Mouse (Mus musculus): ENCODE results near the gene Nit1. TPM values are rescaled to one million over a fixed set of nuclear protein-coding genes. Genes with fewer than 3 reads are reported as not detected.
A peak's percentile ranks its signal among the peaks of the same experiment; 100 is the strongest.

Nit1 gene
- polyA plus RNA-seq, 1 experiment from 2014 or later = 51.3 TPM

DNA sequence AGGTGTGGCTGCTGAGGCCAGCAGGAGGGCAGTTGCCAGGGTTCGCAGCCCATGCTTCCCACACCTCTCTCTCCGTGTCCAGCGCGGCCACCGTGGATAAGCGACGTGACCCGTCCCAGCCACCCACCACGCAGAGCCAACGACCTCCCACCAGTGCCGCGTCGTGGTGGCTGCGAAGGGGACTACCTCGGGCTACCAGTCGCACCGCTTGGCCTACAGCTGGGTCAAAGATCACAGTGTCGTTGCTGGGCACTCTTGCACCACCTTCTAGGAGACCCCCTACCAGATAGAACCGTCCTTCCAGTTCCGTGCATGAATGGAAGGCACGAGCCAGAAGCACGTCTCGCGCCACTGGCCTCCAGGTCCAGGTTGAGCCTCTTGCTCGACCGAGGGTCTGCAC is 14.8 kb upstream of the Nit1 start:
- peak overlapping the region; percentile 83 for H3K4me2 ChIP-seq (ENCODE audit: low read depth, low read length)
- H3K27me3 ChIP-seq (ENCODE audit: control insufficient read depth, insufficient read depth, low read length) = no peaks in the 10 kb centered on the region
- WGBS = 8% methylated on average over 26 of the region's 26 CpGs
- H3K9me3 ChIP-seq (replicated peaks; ENCODE audit: control insufficient read depth, low read length) = no peaks in the 10 kb centered on the region
- peak overlapping the region; percentile 60 for H3K4me3 ChIP-seq (replicated peaks; ENCODE audit: low read length)
- H3K9ac ChIP-seq (ENCODE audit: low read length) = peak overlapping the region; percentile 74
- no peaks in the 10 kb centered on the region; the same call in 1 of the 2 replicates for H3K36me3 ChIP-seq (ENCODE audit: control insufficient read depth, insufficient read depth, low read length)
- peak; percentile 8 for ATAC-seq (ENCODE audit: insufficient read depth, low FRiP score)
- H3K27ac ChIP-seq (ENCODE audit: low read length) = no peak overlapping the region
- 0 out of 2 replicates have a peak, but pooled peaks cover 12% of the 10 kb centered on the region for H3K4me1 ChIP-seq (ENCODE audit: control insufficient read depth, insufficient read depth, low read length)

DNA sequence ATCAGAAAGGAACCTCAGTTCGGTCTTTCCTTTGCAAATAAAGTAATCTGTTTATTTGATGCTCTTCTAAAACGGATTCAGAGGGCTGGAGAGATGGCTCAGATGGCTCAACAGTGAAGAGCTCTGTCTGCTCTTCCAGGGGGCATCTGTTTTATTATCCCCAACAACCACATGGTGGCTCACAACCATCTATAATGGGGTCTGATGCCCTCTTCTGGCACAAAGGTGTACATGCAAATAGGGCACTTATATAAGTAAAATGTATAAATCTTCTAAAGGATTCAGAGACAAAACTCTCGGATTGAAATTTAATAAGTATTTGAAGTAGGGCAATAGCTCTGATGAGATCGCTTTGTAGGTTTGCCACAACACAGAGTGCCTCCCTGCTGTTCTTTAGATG is 13.0 kb upstream of the Nit1 start:
- H3K9ac ChIP-seq (ENCODE audit: low read length) = no peak overlapping the region
- 69% methylated on average over 4 of the region's 4 CpGs for WGBS
- no peaks in the 10 kb centered on the region for H3K9me3 ChIP-seq (replicated peaks; ENCODE audit: control insufficient read depth, low read length)
- no peak overlapping the region for H3K4me2 ChIP-seq (ENCODE audit: low read depth, low read length)
- no peak overlapping the region for H3K27ac ChIP-seq (ENCODE audit: low read length)
- H3K36me3 ChIP-seq (ENCODE audit: control insufficient read depth, insufficient read depth, low read length) = no peaks in the 10 kb centered on the region; the same call in 1 of the 2 replicates
- H3K4me3 ChIP-seq (replicated peaks; ENCODE audit: low read length) = no peak overlapping the region
- no peaks in the 10 kb centered on the region for H3K27me3 ChIP-seq (ENCODE audit: control insufficient read depth, insufficient read depth, low read length)
- no peak for ATAC-seq (ENCODE audit: insufficient read depth, low FRiP score)
- H3K4me1 ChIP-seq (ENCODE audit: control insufficient read depth, insufficient read depth, low read length) = 0 out of 2 replicates have a peak, but pooled peaks cover 12% of the 10 kb centered on the region

DNA sequence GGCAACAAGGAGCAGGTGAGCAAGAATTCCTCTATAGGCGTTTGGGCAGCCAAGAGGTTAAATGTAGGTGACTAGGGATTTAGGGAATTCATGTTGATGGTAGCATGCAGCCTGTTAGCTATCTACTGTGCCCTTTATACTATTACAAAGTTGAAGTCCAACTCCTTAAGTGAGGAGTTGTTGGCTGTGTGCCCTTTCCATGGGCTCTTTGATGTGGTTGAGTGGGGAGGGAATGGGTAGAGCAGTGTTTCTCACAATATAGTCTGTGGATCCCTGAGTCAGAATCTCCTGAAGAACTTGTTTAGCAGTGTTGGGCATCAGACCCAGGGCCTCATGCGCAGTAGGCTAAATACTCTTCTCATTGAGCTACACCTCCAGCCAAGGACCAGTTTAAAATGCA is 11.4 kb upstream of the Nit1 start:
- no peaks in the 10 kb centered on the region; the same call in 1 of the 2 replicates for H3K36me3 ChIP-seq (ENCODE audit: control insufficient read depth, insufficient read depth, low read length)
- no peak overlapping the region for H3K27ac ChIP-seq (ENCODE audit: low read length)
- H3K27me3 ChIP-seq (ENCODE audit: control insufficient read depth, insufficient read depth, low read length) = no peaks in the 10 kb centered on the region
- H3K9ac ChIP-seq (ENCODE audit: low read length) = no peak overlapping the region
- 0 out of 2 replicates have a peak, but pooled peaks cover 12% of the 10 kb centered on the region for H3K4me1 ChIP-seq (ENCODE audit: control insufficient read depth, insufficient read depth, low read length)
- no peak for ATAC-seq (ENCODE audit: insufficient read depth, low FRiP score)
- no peaks in the 10 kb centered on the region for H3K9me3 ChIP-seq (replicated peaks; ENCODE audit: control insufficient read depth, low read length)
- WGBS = 86% methylated on average over 2 of the region's 2 CpGs
- H3K4me2 ChIP-seq (ENCODE audit: low read depth, low read length) = no peak overlapping the region
- no peak overlapping the region for H3K4me3 ChIP-seq (replicated peaks; ENCODE audit: low read length)

DNA sequence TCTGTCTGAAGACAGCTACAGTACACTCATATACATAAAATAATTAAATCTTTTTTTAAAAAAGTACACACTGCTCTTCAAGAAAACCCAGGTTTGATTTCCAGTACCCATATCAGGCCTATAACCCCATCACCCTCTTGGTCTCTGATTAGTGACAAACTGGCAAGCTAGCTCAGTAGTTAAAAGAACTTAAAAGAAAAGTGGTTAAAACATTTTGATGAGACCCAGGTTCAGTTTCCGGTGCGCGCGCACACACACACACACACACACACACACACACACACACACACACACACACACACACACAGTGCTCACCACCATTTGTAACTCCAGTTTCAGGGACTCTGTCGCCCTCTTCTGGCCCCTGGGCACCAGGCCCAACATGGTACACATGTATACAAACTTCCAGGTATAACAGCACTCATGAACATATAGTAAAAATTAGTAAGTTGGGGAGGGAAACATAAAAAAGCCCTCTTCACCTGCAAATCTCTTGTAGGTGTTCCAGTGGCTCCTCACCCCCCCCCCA is 10.4 kb upstream of the Nit1 start:
- Histone ChIP-seq H3K27me3 (ENCODE audit: control insufficient read depth, insufficient read depth, low read length) (no peaks in the 10 kb centered on the region), H3K27ac (ENCODE audit: low read length) (no peak overlapping the region), H3K4me2 (ENCODE audit: low read depth, low read length) (no peak overlapping the region), H3K4me3 (replicated peaks; ENCODE audit: low read length) (no peak overlapping the region), H3K36me3 (ENCODE audit: control insufficient read depth, insufficient read depth, low read length) (no peaks in the 10 kb centered on the region; the same call in 1 of the 2 replicates), H3K9ac (ENCODE audit: low read length) (no peak overlapping the region), H3K9me3 (replicated peaks; ENCODE audit: control insufficient read depth, low read length) (no peaks in the 10 kb centered on the region), H3K4me1 (ENCODE audit: control insufficient read depth, insufficient read depth, low read length) (0 out of 2 replicates have a peak, but pooled peaks cover 6% of the 10 kb centered on the region)
- WGBS = 75% methylated on average over 5 of the region's 5 CpGs
- no peak for ATAC-seq (ENCODE audit: insufficient read depth, low FRiP score)

DNA sequence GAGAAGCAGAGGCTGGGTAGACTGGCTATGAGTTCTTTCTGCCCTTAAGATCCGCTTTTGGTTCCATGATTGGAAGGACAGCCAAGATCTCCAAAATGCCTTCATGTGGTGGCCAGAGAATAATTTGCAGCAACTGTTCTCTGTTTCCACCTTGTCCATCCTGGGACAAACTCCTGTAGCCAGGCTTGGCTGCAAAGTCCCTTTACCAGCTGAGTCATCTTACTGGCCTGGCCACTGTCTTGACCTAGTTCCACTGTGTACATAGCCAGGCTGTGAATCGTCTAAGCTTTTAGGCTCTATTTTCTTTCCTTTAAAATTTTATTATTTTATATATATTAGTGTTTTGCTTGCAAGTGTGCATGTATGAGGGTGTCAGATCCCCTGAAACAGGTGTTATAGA is 3.8 kb upstream of the Nit1 start:
- Histone ChIP-seq H3K27ac (ENCODE audit: low read length) (no peak overlapping the region), H3K4me1 (ENCODE audit: control insufficient read depth, insufficient read depth, low read length) (peaks cover 15% of the 10 kb centered on the region), H3K9me3 (replicated peaks; ENCODE audit: control insufficient read depth, low read length) (peaks cover 6% of the 10 kb centered on the region; the same call in 1 of the 2 replicates), H3K4me3 (replicated peaks; ENCODE audit: low read length) (no peak overlapping the region), H3K4me2 (ENCODE audit: low read depth, low read length) (no peak overlapping the region), H3K9ac (ENCODE audit: low read length) (no peak overlapping the region), H3K27me3 (ENCODE audit: control insufficient read depth, insufficient read depth, low read length) (no peaks in the 10 kb centered on the region), H3K36me3 (ENCODE audit: control insufficient read depth, insufficient read depth, low read length) (no peaks in the 10 kb centered on the region)
- WGBS = 78% methylated on average over 2 of the region's 2 CpGs
- ATAC-seq (ENCODE audit: insufficient read depth, low FRiP score) = no peak

DNA sequence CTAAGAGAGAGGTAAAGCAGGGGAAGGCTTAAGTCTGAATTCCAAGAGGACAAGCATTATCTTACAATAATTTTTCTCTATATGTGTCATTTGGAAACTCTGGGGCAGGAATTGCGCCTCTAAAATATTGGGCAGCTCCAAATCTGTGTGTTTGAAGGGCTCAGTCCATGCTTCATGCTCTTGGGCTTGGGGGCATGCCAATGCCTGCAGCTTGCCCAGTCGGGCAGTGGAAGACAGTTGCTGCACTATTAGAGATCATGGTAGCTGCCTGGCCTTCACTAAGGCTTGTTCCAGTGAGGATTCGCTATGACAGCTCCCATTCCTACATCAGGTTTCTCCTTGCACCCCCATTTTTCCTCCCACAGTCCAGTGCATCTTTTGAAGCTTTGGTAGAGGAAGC is 3.2 kb upstream of the Nit1 start:
- WGBS = 90% methylated on average over 3 of the region's 3 CpGs
- Histone ChIP-seq H3K9me3 (replicated peaks; ENCODE audit: control insufficient read depth, low read length) (peaks cover 6% of the 10 kb centered on the region; the same call in 1 of the 2 replicates), H3K9ac (ENCODE audit: low read length) (no peak overlapping the region), H3K27me3 (ENCODE audit: control insufficient read depth, insufficient read depth, low read length) (no peaks in the 10 kb centered on the region), H3K27ac (ENCODE audit: low read length) (no peak overlapping the region), H3K4me1 (ENCODE audit: control insufficient read depth, insufficient read depth, low read length) (peaks cover 18% of the 10 kb centered on the region), H3K4me2 (ENCODE audit: low read depth, low read length) (no peak overlapping the region), H3K4me3 (replicated peaks; ENCODE audit: low read length) (no peak overlapping the region), H3K36me3 (ENCODE audit: control insufficient read depth, insufficient read depth, low read length) (no peaks in the 10 kb centered on the region)
- no peak for ATAC-seq (ENCODE audit: insufficient read depth, low FRiP score)

DNA sequence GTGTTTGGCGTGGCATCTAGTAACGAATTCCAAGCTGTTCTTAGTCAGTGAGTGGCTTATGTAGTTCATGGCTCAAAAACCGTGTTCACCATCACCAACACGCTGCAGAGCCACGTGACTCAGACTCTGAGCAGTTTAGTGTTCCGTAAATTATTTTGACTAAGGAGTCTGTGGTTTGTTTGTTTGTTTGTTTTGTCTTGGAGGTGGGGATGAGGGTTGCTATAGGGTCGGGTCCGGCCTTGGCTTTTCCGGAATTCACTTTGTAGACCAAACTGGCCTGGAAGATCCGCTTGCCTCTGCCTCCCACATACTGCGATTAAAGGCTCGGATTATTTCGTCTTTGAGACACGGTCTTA is 627 bp upstream of the Nit1 start:
- peak overlapping the region; percentile 85 for H3K4me2 ChIP-seq (ENCODE audit: low read depth, low read length)
- peaks cover 18% of the 10 kb centered on the region for H3K4me1 ChIP-seq (ENCODE audit: control insufficient read depth, insufficient read depth, low read length)
- H3K27me3 ChIP-seq (ENCODE audit: control insufficient read depth, insufficient read depth, low read length) = no peaks in the 10 kb centered on the region
- no peak; the same call in 1 of the 2 replicates for ATAC-seq (ENCODE audit: insufficient read depth, low FRiP score)
- H3K27ac ChIP-seq (ENCODE audit: low read length) = no peak overlapping the region
- peaks cover 6% of the 10 kb centered on the region; the same call in 1 of the 2 replicates for H3K9me3 ChIP-seq (replicated peaks; ENCODE audit: control insufficient read depth, low read length)
- under 1% methylated on average over 14 of the region's 14 CpGs for WGBS
- peak overlapping the region; percentile 92 for H3K9ac ChIP-seq (ENCODE audit: low read length)
- H3K36me3 ChIP-seq (ENCODE audit: control insufficient read depth, insufficient read depth, low read length) = peaks cover 4% of the 10 kb centered on the region
- H3K4me3 ChIP-seq (replicated peaks; ENCODE audit: low read length) = peak overlapping the region; percentile 90

DNA sequence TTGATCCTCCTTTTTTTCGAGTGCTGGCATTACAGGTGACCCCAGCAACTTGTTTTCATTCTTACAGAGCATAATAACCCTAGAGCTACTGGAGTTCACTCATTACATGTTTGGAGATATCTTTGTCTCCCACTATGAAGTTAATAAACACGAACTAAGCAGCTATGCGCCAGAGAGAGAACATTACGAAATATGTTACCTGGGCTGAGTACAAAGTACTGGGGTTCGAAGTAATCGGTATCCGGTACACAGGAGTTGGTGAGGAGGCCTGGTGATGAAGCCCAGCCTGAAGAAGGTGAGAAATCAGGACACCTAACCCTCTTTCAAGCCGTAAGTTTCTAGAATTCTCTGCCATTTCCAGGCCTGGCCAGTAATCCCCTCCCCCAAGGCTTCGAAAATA is 731 bp downstream of the Nit1 start:
- Histone ChIP-seq H3K9me3 (replicated peaks; ENCODE audit: control insufficient read depth, low read length) (peaks cover 6% of the 10 kb centered on the region; the same call in 1 of the 2 replicates), H3K27ac (ENCODE audit: low read length) (peak overlapping the region; percentile 68; the same call in 1 of the 2 replicates), H3K27me3 (ENCODE audit: control insufficient read depth, insufficient read depth, low read length) (no peaks in the 10 kb centered on the region), H3K4me2 (ENCODE audit: low read depth, low read length) (peak overlapping the region; percentile 85), H3K9ac (ENCODE audit: low read length) (peak overlapping the region; percentile 92), H3K36me3 (ENCODE audit: control insufficient read depth, insufficient read depth, low read length) (peaks cover 4% of the 10 kb centered on the region), H3K4me3 (replicated peaks; ENCODE audit: low read length) (peak overlapping the region; percentile 90), H3K4me1 (ENCODE audit: control insufficient read depth, insufficient read depth, low read length) (peaks cover 18% of the 10 kb centered on the region)
- ATAC-seq (ENCODE audit: insufficient read depth, low FRiP score) = no peak
- 71% methylated on average over 9 of the region's 9 CpGs for WGBS

DNA sequence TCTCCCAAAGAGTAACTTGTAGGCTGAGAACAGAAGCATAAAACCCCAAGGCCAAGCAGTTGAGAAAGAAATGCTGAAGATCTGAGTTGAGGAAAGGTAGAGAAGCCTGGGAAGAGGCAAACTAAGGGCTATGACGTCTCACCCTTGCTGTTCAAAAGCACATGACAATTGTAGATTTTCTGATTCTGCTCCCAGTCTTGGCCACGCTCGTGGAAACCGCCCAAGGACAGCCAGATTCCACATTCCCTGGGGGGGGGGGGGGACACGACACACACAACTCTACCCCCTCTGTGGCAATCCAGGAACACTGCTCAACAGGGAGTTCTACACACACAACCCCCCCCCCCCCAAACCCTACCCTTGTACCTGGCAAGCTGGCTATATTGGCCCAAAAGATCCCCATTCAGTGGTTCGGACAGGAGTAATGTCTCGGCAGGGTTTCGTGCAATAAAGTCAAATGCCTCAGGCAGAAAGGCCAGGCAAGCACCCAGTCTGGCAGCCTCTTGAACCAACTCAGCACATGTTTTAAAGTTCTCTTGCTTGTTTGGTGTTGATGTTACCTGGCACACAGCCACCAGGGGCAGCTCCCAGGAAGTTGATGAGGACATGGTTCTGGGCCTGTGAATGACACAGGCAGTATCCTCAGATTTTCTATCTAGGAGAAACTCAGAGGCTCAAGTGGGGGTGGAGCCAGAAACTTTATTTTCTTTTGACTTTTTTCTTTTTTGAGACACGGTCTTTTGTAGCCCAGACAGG is 1.3 kb downstream of the Nit1 start:
- no peak overlapping the region; the same call in 1 of the 2 replicates for H3K9ac ChIP-seq (ENCODE audit: low read length)
- peaks cover 18% of the 10 kb centered on the region for H3K4me1 ChIP-seq (ENCODE audit: control insufficient read depth, insufficient read depth, low read length)
- no peaks in the 10 kb centered on the region for H3K27me3 ChIP-seq (ENCODE audit: control insufficient read depth, insufficient read depth, low read length)
- peak overlapping the region; percentile 85 for H3K4me2 ChIP-seq (ENCODE audit: low read depth, low read length)
- WGBS = 77% methylated on average over 9 of the region's 9 CpGs
- peaks cover 6% of the 10 kb centered on the region; the same call in 1 of the 2 replicates for H3K9me3 ChIP-seq (replicated peaks; ENCODE audit: control insufficient read depth, low read length)
- peak; percentile 27; the same call in 1 of the 2 replicates for ATAC-seq (ENCODE audit: insufficient read depth, low FRiP score)
- peaks cover 4% of the 10 kb centered on the region for H3K36me3 ChIP-seq (ENCODE audit: control insufficient read depth, insufficient read depth, low read length)
- no peak overlapping the region for H3K27ac ChIP-seq (ENCODE audit: low read length)
- no peak overlapping the region for H3K4me3 ChIP-seq (replicated peaks; ENCODE audit: low read length)

Measured in stomach, embryonic 16.5 days (tissue).